Mouse (Mus musculus) lung, postnatal 0 days (tissue): ENCODE results near the gene Mfng.

Source experiments
- CTCF ChIP-seq: IDR thresholded peaks from 2 replicates; pipeline ENCODE4 v1.5.1; 2016; ENCODE audit warnings: antibody characterized with exemption, mild to moderate bottlenecking
- EP300 ChIP-seq: IDR thresholded peaks from 2 replicates; pipeline ENCODE4 v1.6.1; 2016; ENCODE audit warnings: antibody characterized with exemption, mild to moderate bottlenecking, control low read depth

GRCm38 (mm10) chr15:78709767-78710166, 63.5 kb downstream of the Mfng start:
- TF ChIP-seq CTCF: no peak
- no peak for TF ChIP-seq EP300
